Comparison of ENCODE assay signal across 21 mouse cellular contexts in the genomic region with DNA sequence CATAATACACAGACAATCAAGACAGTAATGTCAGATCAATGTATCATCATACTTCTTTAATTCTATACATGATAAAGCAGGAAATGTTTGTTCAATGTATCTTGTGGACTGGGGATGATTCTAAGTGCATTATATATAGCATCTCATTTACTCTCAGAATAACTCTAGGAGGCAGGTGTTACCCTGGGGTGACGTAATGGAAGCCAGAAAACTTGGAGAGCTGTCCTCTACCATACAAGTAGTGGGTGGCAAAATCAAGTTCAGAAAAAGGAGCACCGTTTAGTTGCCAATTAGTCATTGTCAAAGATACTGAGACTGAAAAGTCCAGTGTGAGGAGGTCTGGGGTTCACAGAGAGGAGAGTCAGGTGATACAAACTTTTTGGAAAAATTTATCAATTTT.
"Had no signal": no experiment of that assay in that cellular context is flagged by ENCODE, and none has a peak within 500 bp of the region (broad histone marks: within the 10 kb centered on the region; RNA-seq: fewer than 3 reads in every experiment).

No protein-coding gene starts in this region.

- H3K4me3 ChIP-seq: gastrocnemius, adult 2 months; heart, embryonic 10.5 days; heart, embryonic 12.5 days; hindbrain, embryonic 10.5 days; hindbrain, embryonic 12.5 days; intestine, embryonic 15.5 days; layer of hippocampus, adult 2 months; limb, embryonic 10.5 days; limb, embryonic 12.5 days had no signal

- H3K27ac ChIP-seq: gastrocnemius, adult 2 months; heart, embryonic 10.5 days; hindbrain, embryonic 10.5 days; hindbrain, embryonic 12.5 days; hindbrain, embryonic 14.5 days; intestine, embryonic 15.5 days; layer of hippocampus, adult 2 months; limb, embryonic 10.5 days; limb, embryonic 12.5 days had no signal

- DNase-seq: gastrocnemius, adult 2 months; gastrocnemius, postnatal 10 days; gastrocnemius, postnatal 25 days; heart, adult 18-20 months; heart, postnatal 10 days; heart, postnatal 4 days; kidney, adult 18-20 months; kidney, adult 8-10 months; kidney, postnatal 10 days; kidney, postnatal 25 days; kidney, postnatal 4 days; liver had no signal
